Mouse (Mus musculus): Measurements from ENCODE around the gene Zscan4b.
"Not testable (repeated sequence)": the region's sequence is repeated elsewhere in the genome, so short reads cannot be mapped to it uniquely, and the experiment has no call there.

Gene Zscan4b

DNA sequence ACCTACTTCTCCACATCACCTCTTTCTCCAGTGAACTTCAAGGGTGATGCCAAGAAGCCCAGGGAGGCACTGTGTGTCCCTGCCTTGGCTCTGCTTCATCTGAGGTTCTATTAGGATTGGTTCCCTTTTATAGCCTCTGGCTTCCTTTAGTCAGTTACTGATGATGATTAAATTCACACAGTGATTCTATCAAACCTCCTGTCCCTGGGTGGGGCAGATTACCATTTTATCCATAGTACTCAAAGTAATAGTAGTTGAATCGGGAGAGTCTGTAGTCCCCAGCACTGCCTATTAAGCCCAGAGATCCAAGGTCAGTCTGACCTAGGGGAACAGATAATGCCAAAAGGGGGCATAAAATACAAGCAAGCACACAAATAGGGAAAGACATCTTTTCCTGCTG lies at the start of gene Zscan4b:
Zscan4b (minus strand) TSS at position 101 of the 400 bp plus-strand sequence.
- not testable (repeated sequence) for DNase-seq (ENCODE audit: low spot score in 2 of 2)

Data from spleen, postnatal 36 days (tissue).